Mouse (Mus musculus): ENCODE results near the gene Rassf1.

The Rassf1 gene

DNA sequence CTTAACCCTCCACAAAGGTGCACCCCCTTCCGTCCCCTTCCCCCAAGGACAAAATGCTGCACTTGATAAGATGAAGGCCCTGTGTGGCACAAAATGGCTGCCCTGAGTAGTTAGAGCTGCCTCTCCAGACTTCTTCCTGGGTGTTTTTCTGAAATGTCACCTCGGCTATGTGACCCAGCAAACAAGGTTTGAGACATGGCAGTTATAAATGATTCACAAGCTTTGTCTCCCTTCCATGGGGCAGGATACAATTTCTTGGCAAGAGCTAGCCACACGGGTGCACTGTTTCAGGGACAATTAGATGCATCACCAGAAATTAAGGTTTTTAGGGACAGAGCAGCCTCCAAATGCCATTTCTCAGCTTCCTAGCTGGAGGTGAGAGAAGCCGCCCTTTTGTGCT is 10.9 kb upstream of the Rassf1 start:
- no peak for DNase-seq (ENCODE audit: low read depth)

DNA sequence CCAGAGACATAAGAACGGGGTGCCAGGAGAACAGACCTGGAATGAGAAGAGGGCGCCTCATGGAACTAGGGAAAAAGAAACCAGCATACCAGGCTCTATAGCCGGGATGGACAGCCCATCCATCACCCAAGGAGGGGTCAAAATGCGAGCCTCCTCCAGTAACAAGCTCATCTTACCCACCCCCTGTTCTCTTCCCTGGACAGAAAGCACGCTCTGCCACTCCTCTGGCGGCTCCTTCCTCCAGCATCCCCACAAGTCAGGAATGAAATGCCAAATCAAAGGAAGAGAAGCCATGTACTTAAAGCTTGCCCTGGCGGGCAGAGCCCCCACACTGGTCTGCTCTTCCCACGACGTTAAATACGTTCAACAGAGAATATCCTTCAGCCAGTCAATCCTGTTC is 10.3 kb upstream of the Rassf1 start:
- no peak for DNase-seq (ENCODE audit: low read depth)

DNA sequence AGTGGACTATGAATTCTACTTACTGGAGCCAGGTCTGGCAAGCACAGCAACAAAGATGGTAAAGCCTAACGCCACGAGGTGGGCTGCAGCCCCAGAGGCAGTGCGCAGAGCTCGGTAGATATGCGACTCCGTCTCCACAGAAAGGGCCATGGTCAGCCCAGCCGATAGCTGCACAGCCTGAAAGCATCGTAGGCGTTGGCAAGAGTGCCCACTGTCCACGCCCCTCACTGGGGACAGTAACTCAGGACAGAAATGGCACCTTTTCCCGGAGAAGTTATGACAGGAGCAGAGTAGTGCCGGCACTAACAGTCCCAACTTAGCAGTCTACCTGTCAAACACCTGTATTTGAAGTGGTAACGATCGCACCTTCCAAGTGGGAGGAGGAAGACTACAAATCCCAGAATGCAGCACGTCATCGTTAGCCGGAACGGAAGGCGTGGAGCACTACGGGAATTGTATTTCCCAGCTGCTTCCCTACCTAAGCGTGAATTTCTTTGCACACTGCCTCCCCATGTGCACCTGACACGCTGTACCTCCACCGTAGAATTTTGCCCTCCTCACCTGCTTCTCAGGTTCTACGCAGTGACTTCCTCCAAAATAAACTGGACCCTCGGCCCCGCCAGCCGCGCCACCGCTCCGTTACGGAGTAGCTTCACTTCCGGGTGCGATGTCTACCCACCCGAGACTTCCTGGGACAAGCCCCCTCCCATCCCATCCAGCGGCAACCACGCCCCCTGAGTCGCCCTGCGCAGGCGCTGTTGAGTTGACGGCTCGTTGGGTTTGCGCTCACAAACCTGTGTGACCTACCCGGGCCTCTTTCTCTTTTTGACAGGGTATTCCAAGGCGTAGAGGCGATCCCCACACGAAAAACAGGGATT is 9.6 kb upstream of the Rassf1 start, which contains the start of the genes Cyb561d2 and Nprl2:
Gene Cyb561d2, minus strand, starts transcription at position 720 of the 878 bp plus-strand sequence.
Gene Nprl2, plus strand, starts transcription at position 753 of the 878 bp plus-strand sequence.
- DNase-seq (ENCODE audit: low read depth), result peak; percentile 97

DNA sequence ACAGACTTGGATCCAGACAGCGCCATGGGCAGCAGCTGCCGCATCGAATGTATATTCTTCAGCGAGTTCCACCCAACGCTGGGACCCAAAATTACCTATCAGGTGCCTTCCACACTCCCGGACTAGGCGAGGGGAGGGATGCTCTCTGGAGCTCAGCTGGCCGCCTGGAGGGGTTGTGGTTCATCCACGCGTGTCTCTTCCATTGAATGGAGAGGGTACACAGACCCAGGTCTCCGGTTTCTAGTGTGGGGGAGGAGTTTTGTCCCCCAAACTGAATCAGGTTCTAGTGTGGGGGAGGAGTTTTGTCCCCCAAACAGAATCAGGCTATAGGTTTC is 9.0 kb upstream of the Rassf1 start:
- no peak for DNase-seq (ENCODE audit: low read depth)

DNA sequence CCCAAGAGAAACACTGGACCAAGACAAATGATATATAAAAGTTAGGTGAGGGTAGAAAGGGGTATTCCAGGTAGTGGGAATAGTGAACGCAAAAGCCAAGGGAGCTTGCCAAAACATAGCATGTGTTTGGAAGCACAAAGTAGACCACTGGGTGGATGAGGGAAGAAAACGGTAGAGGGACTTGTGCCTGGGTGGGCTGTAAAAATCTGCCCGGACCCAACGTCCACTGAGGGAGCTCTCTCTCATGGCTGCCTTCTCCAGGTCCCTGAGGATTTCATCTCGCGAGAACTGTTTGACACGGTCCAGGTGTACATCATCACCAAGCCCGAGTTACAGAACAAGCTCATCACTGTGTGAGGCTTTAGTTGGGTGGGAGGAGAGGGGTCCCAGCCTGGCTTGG is 8.6 kb upstream of the Rassf1 start:
- no peak for DNase-seq (ENCODE audit: low read depth)

DNA sequence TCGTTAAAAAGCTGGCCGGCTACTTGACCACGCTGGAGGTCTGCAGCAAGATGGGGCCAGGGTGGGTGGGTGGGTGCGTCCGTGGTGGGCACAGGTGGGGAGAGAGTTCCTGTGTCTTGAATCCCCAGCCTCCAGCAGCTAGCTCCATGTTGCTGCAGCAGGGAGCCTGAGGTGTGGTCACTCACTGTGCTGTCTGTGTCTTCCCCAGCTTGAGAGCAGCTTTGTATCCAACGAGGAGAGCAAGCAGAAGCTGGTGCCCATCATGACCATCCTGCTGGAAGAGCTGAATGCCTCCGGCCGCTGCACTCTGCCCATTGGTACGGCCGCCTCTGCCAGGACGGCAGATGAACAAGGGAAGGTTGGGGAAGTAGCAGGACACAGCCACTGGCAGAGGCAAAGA is 8.1 kb upstream of the Rassf1 start:
- no peak for DNase-seq (ENCODE audit: low read depth)

DNA sequence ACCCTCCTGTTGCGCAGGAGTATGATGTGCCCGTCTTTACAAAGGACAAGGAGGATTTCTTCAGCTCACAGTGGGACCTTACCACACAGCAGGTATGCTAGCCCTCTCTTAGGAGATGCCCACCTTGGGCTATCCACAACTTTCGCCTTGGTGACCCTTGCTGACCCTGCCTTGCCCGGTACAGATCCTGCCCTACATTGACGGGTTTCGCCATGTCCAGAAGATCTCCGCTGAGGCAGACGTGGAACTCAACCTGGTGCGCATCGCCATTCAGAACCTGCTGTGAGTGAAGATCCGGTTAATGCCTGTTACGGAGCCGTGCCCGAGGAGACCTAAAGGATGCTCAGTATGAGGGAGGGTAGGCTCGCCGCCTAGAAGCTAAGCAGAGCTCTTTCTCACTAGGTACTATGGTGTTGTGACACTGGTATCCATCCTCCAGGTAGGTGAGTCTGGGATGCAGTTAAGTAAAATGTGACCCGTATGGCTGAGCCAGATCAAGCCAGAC is 7.1 kb upstream of the Rassf1 start:
- no peak for DNase-seq (ENCODE audit: low read depth)

DNA sequence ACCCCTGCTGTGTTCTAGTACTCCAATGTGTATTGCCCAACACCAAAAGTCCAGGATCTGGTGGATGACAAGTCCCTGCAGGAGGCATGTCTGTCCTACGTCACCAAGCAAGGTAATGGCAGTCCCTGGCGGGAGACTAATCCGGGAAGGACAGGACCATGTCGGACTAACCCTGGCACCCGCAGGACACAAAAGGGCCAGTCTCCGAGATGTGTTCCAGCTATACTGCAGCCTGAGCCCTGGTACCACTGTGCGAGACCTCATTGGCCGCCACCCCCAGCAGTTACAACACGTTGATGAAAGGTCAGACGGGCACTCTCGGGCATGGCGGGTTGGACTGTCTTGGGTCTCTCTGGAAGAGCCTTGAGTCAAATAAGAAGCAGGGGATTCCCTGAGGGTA is 6.6 kb upstream of the Rassf1 start:
- no peak for DNase-seq (ENCODE audit: low read depth)

DNA sequence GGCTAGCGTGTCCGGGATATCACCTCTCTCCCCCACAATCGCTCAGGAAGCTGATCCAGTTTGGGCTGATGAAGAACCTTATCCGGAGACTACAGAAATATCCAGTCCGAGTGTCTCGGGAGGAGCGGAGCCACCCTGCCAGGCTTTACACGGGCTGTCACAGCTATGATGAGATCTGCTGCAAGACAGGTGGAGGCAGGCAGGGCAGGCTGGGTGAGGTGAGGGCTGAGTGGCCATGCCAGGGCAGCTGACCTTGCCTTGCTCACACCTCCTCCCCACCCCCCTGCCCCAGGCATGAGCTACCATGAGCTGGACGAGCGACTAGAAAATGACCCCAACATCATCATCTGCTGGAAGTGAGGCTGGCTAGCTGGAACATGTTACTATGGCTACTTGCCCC is 6.2 kb upstream of the Rassf1 start:
- DNase-seq (ENCODE audit: low read depth), result no peak

DNA sequence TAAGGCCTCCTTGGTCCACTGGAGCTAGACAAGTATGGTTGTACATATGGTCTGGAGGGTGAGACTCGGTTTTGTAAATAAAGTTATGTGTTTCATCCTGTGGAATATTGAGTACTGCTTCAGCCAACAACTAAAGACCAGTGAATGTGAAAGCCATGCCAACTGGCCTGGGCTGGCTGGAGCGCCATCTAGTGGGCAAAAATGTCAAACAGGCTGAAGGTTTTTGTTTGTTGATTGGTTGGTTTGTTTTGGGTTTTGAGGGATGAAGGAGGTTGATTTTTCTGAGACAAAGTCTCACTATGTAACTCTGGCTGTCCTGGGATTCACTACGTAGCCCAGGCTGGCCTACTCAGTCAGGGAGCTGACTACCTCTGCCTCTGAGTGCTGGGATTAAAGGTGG is 5.8 kb upstream of the Rassf1 start:
- DNase-seq (ENCODE audit: low read depth), result peak; percentile 90

DNA sequence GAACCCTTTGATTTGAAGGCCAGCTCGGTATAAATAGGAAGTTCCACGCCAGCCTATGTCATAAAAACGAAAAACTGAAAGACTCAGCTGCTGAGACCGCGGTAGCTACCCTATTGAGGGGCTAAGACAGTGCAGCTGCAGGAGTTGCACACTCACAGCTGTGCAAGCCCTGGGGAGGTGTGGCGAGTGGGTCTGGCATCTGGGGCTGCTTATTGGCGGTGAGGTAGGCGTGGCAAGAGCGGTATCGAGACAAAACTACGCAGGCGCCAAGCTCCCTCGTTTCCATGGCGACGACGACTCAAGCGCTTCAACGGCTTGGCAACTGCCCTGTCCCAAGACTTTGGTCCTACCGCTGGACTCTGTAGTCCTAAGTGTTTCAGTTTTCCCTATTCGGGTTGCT is 4.3 kb upstream of the Rassf1 start, which contains the start of gene Zmynd10:
Gene Zmynd10, plus strand, starts transcription at position 273 of the 400 bp plus-strand sequence.
- DNase-seq (ENCODE audit: low read depth), result peak; percentile 90

DNA sequence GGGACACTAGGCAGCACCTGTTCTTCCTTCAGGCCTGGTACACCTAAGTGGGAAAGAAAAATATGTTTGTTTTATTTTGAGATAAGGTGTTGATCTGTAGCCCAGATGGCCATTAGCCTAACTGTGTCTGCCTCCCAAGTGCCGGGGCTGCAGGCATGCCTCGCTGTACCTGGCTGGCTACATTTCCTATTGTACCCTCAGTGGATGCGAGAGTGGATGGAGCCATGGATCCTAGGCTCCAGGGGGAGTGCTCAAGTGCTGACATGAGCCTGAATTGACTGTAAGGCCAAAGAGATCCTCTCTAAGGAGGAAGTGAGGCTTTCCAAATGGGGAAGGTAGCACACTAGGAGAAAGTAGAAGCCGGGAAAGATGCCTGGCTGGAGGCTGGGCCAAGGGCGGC is 3.4 kb upstream of the Rassf1 start:
- no peak for DNase-seq (ENCODE audit: low read depth)

DNA sequence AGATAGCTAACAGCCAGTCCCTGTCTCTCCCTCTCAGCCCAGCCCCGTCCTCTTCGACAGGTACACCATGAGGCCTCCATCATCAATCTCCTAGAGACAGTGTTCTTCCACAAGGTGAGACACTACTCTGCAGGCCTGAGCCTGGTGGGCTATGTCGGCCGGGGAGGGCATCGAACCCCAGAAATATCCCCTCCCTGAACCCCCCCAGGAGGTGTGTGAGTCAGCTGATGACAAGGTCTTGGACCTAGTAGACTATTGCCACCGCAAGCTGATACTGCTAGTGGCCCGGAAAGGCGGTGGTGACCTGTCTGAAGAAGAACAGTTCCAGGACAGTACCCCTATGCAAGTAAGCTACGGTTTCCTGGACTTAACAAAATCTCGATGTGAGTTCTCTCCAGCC is 2.5 kb upstream of the Rassf1 start:
- no peak for DNase-seq (ENCODE audit: low read depth)

DNA sequence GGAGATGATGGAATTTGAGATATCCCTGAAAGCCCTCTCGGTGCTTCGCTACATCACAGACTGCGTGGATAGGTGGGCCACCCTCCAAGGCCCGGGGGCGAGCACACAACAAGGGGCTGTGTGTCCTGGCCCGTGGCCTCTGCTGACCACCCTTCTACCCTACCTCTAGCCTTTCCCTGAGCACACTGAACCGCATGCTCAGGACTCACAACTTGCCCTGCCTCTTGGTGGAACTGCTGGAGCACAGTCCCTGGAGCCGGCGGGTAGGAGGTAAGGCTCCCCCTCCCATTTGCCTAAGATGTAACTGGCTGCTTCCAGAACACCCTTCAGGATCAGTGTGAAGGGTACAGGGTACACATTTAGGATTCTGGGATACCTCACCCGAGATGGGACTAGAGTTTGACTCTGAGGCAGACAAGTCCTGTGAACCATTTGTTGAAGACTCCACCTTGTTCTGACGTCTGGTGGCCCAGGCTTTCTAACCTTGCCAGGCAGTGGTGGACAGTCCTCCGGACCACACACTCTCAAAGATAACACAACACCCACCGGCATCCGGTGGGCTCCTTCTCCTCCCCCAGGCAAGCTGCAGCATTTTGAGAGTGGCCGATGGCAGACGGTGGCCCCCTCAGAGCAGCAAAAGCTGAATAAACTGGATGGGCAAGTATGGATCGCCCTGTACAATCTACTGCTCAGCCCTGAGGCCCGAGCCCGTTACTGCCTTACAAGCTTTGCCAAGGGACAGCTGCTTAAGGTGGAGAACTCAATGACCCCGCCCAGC is 1.9 kb upstream of the Rassf1 start:
- no peak for DNase-seq (ENCODE audit: low read depth)

DNA sequence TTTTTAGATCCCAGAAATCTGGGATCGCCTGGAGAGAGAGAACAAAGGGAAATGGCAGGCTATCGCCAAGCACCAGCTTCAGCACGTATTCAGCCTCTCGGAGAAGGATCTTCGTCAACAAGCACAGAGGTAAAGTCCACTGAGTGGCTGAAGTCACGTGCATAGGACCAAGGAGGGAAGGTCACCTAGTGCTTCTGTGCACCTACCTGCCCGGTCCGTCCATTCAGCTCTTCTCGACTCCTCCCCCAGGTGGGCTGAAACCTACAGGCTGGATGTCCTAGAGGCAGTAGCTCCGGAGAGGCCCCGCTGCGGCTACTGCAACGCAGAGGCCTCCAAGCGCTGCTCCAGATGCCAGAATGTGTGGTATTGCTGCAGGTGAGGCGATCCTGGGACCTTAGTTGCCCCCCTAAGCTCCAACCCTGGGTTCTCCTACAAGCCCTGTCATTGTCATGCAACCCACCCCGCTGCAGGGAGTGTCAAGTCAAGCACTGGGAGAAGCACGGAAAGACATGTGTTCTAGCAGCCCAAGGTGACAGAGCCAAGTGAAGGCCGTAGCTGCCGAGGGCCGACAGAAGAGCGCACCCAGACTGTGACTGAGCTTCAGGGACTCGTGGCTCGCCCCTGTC is 751 bp upstream of the Rassf1 start:
- no peak for DNase-seq (ENCODE audit: low read depth)

DNA sequence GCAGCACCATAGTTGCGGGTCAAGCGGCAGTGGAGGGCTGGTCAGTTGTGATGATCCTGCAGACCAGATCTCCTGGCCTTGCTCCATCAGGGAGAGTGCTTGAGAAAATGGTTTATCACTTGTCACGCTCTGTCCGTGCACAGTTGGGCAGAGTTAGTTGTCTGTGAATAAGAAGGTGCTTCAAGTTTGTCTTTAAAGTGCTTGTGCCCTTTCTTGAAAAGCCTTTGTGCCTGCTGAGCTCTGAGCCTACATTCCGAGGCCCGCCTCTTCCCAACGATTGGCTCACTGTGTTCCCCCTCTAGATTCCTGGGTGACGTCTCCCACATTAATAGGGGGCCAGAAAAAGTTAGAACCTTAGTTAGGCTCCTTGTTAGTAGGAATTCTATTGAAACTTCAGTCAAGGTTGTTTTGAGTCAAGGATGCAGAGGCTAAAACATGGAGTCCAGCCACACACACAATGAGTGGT is 568 bp downstream of the Rassf1 start:
- DNase-seq (ENCODE audit: low read depth), result no peak

DNA sequence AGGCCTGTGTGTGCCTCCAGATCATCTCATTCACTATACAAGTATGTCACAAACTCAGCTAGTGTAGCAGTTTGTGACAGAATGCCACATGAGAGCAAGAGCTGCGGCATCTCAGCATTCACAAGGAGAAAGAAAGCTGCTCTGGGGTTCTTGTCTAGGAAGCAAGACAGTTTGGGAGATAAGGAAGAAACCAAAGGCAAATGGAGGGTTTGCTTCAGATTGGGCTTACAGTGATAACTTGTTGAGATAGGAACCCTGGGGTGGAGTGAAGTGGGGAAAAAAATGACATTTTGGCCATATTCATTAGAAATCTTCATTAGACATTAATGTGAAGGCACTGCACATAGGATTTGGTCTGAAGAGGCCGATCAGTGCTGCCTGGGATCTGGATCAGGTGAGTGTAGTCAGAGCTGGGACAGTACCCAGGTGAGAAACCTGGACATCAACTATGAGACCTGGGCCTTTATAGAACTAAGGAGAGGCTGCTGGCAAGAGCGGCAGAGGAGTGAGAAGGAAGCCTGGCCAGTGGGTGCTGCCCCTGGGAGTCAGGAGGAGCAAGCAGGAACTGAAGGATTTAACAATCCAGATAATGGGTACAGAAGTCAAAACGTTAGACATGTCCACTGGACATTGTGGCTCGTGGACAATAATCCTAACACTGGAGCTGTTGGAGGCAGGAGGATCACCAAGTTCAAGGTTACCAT is 1.5 kb downstream of the Rassf1 start:
- no peak for DNase-seq (ENCODE audit: low read depth)

DNA sequence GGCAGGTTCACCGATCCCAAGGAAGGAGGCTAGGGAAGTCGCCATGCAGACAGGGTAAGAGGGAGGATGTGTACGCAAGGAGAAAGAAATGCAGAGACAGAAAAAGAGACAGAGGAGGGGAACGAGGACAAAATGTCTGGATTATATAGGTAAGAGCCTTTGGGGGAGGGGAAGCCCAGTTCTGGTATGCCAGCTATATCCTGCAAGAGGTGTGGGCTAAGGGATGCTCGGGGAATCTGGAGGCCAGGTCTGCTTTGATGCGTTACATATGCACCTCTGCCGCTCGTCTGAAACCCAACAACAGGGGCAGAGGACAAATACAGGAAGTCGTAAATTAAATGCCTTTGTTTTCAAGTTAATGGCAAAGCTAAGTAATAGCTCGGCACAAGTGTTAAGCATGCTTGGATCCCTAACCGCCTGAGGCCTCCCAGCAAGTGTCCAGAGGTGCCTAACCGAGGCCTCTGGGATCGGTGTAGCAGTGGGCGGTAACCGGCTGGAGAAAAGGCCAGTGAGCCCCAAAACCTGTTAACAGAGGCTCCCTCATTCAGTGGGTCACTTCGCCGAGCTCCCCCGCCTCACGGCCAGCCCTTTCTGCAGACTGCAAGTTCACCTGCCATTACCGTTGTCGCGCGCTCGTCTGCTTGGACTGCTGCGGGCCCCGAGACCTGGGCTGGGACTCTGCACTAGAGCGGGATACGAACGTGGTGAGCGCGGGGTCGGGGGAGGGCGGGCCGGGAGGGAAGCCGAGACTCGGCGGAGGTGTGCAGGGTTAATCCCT is 2.4 kb downstream of the Rassf1 start:
- DNase-seq (ENCODE audit: low read depth), result peak; percentile 62

DNA sequence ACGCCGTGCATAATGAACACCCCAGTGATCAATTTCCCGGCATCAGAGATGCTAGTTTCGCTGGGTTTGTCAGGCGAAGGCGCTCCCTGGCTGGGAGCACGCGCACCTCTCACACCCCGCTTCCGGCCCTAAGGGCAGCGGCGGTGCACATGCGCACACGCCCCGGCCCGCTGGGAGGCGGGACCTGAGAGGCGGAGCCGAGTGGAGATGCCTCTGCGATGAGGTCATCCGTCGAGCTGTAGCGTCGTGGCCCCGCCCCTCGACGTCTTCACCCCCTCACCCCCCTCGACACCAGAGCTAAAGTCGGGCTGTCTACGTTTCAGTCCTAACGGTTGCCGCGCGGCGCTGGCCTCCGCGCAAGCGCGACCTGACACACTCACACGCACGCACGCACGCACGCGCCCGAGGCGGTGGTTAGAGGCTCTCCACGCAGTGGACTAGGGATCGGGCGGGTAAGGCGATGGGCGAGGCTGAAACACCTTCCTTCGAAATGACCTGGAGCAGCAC is 3.0 kb downstream of the Rassf1 start:
- peak; percentile 100 for DNase-seq (ENCODE audit: low read depth)

DNA sequence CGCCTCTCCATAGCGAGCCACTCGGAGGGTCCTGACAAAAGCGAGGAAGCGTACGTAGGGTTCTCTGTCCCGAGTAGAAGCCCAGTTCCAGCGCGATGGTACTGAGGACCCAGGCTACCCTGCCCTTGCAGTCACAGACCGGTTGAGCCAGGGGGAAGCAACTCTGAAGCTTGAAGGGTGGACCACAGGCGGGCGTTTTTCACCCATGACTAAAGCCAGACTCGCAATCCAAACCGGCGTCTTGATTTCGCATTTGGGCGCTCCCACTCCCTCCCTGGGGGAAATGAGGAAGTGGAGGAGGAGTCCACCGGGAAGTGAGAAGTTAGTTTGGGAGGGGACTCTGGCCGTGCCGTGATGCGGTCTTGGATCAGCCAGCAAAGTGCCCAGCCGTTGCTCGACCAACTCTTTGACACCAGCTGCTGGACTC is 3.7 kb downstream of the Rassf1 start:
- DNase-seq (ENCODE audit: low read depth), result no peak

DNA sequence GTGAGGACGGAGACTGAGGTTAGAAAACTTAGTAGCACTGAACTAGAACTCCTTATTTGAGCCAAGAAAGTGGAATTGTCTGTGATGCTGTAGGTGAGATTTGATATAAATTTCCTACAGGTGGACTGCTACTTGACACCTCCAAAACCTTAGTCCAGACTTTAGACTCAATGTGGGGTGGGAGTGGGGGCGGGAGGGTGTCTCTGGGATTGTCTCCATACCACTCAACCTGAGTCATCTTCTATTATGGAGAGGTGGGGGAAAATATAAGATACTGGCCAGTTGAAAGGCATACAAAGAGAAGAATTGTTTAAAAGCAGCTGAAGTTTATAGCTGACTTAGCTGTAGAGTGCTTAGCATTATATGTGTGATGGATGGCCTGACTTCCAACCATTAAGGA is 4.3 kb downstream of the Rassf1 start:
- no peak for DNase-seq (ENCODE audit: low read depth)

All from naive thymus-derived CD4-positive, alpha-beta T cell, adult 2 months (primary cell).